Mouse (Mus musculus): ENCODE data around the gene Atp5j. TPM values are rescaled to one million over a fixed set of nuclear protein-coding genes. Genes with fewer than 3 reads are reported as not detected.

Atp5j gene
- polyA plus RNA-seq, 1 experiment from 2014 or later, result 941 TPM

DNA sequence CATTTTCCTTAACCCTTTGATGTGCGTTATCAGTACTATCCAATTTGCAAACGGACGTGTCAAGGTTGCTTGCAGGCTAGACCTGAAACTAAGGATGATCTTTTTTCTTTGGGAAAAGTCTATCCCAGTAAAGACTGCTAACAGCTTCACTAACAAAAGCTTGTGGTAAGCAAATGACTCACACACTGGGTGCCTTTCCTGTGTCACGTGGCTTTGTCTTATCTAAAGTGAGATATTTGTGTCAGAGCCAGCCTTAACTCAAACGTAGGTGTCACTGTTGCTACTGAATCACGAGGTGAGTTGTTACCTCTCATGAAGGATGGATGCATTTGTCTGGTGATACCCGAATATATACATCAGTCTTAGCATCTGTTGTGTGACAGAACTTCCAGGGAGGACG, 29.2 kb upstream of the Atp5j start:
- H3K4me2 ChIP-seq (ENCODE audit: low read depth, severe bottlenecking), result no peak overlapping the region
- H3K4me1 ChIP-seq (ENCODE audit: control insufficient read depth, insufficient read depth, low read length), result no peaks in the 10 kb centered on the region
- H3K27ac ChIP-seq (replicated peaks; ENCODE audit: low read depth, low read length), result no peak overlapping the region
- no peak overlapping the region for H3K9ac ChIP-seq (ENCODE audit: low read length)
- ATAC-seq (ENCODE audit: insufficient number of reproducible peaks, low FRiP score, low TSS enrichment, low read depth) (no peak), DNase-seq (ENCODE audit: low spot score) (no peak)
- H3K27me3 ChIP-seq (ENCODE audit: control insufficient read depth, insufficient read depth, low read length), result no peaks in the 10 kb centered on the region
- peaks cover 3% of the 10 kb centered on the region for H3K36me3 ChIP-seq (ENCODE audit: control insufficient read depth, insufficient read depth, low read length)
- no peak overlapping the region for H3K4me3 ChIP-seq (ENCODE audit: low read depth, low read length)
- no peaks in the 10 kb centered on the region for H3K9me3 ChIP-seq (ENCODE audit: control insufficient read depth, low read length)
- 90% methylated on average over 8 of the region's 8 CpGs for WGBS

DNA sequence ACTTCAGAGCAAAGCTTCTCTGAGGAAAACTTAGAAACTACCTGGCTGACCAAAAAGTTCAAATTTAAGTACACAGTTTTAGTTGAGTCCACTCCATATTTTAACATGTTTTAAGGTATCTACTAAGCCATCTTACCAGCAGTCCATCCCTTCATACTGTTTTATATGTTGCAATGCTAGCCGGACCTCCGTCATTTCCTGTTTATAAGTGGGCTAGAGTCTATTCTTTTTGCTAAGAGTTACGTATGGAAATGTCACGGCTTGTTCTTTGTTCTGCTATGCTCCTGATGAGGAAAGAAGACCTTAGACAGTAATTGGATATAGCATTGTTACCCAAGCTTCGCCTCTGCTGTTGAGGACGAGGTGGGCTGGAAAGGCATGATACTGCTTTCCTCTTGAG, 18.1 kb upstream of the Atp5j start:
- Histone ChIP-seq H3K9ac (ENCODE audit: low read length) (no peak overlapping the region), H3K4me1 (ENCODE audit: control insufficient read depth, insufficient read depth, low read length) (no peaks in the 10 kb centered on the region), H3K36me3 (ENCODE audit: control insufficient read depth, insufficient read depth, low read length) (peaks cover 13% of the 10 kb centered on the region), H3K27ac (replicated peaks; ENCODE audit: low read depth, low read length) (no peak overlapping the region), H3K4me3 (ENCODE audit: low read depth, low read length) (no peak overlapping the region), H3K27me3 (ENCODE audit: control insufficient read depth, insufficient read depth, low read length) (no peaks in the 10 kb centered on the region), H3K9me3 (ENCODE audit: control insufficient read depth, low read length) (no peaks in the 10 kb centered on the region), H3K4me2 (ENCODE audit: low read depth, severe bottlenecking) (no peak overlapping the region)
- DNase-seq (ENCODE audit: low spot score), result no peak
- 96% methylated on average over 6 of the region's 6 CpGs for WGBS
- ATAC-seq (ENCODE audit: insufficient number of reproducible peaks, low FRiP score, low TSS enrichment, low read depth), result no peak

DNA sequence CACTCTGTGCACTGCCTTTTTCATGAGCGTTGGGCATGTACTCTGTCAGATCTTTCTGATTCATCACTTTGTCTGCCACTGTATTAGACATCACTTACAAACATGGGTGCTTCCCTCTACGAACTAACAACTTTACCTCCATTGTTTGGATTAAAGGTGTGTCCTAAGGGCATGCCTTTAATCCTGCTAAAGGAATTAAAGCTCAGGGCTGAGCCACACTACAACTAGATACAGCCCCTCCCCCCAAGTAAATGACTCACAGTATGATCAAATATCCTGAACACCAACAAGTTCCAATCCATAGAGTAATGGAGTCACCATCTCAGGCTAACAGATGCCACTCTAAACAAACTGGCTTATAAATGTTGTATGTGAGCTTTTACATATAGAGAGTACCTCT, 3.2 kb upstream of the Atp5j start:
- WGBS, result 88% methylated on average over 2 of the region's 2 CpGs
- H3K27me3 ChIP-seq (ENCODE audit: control insufficient read depth, insufficient read depth, low read length), result no peaks in the 10 kb centered on the region
- peaks cover 5% of the 10 kb centered on the region; the same call in 1 of the 2 replicates for H3K36me3 ChIP-seq (ENCODE audit: control insufficient read depth, insufficient read depth, low read length)
- no peak for DNase-seq (ENCODE audit: low spot score)
- no peaks in the 10 kb centered on the region for H3K9me3 ChIP-seq (ENCODE audit: control insufficient read depth, low read length)
- ATAC-seq (ENCODE audit: insufficient number of reproducible peaks, low FRiP score, low TSS enrichment, low read depth), result no peak
- H3K4me1 ChIP-seq (ENCODE audit: control insufficient read depth, insufficient read depth, low read length), result 0 out of 2 replicates have a peak, but pooled peaks cover 3% of the 10 kb centered on the region
- H3K27ac ChIP-seq (replicated peaks; ENCODE audit: low read depth, low read length), result no peak overlapping the region
- H3K9ac ChIP-seq (ENCODE audit: low read length), result no peak overlapping the region
- no peak overlapping the region for H3K4me2 ChIP-seq (ENCODE audit: low read depth, severe bottlenecking)
- no peak overlapping the region for H3K4me3 ChIP-seq (ENCODE audit: low read depth, low read length)

DNA sequence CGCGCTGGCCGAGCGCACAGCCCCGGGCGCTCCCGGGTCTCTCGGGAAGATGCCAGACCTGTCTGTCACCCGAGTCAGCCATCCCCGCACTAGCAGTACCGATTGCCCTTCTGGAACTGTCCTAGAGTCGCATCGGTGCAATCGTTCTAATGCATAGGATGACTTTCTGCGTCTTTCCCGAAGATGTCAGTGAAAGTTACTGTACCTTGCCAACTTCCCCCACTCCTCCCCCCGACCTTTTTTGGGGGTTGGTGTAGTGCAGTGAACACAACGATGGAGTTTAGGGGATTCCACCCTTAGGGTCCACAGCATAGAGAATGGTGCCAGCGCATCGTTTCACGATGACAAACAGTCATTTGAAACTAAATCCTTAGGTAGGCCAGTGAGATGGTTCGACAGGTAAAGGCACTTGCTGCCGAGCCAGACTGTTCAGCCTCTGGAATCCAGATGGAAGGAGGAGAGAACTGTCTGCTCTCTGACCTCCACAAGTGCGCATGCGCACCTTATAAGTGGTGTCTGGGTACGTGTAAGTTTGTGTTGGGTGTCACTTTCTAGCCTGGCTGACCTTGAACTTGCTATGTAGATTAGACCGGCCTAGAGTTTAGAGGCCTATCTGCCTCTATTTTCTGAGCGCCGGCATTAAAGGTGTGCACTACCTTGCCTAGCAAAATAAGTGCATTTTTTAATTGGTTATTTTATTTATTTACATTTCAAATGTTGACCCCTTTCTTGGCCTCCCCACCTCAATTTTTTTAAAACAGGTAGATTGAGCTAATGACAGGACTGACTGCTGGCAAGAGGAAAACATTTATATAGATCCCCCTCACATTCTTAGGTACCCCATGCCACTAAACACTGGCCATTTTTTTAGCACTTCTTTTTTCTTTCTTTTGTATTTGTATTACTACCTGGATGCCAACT, 658 bp upstream of the Atp5j start:
- DNase-seq (ENCODE audit: low spot score) (peak; percentile 55), ATAC-seq (ENCODE audit: insufficient number of reproducible peaks, low FRiP score, low TSS enrichment, low read depth) (peak; percentile 26)
- WGBS, result 9% methylated on average over 29 of the region's 29 CpGs
- H3K4me2 ChIP-seq (ENCODE audit: low read depth, severe bottlenecking), result peak overlapping the region; percentile 73
- peak overlapping the region; percentile 93 for H3K4me3 ChIP-seq (ENCODE audit: low read depth, low read length)
- H3K9ac ChIP-seq (ENCODE audit: low read length), result peak overlapping the region; percentile 99
- no peaks in the 10 kb centered on the region for H3K27me3 ChIP-seq (ENCODE audit: control insufficient read depth, insufficient read depth, low read length)
- H3K27ac ChIP-seq (replicated peaks; ENCODE audit: low read depth, low read length), result peak overlapping the region; percentile 95
- H3K9me3 ChIP-seq (ENCODE audit: control insufficient read depth, low read length), result no peaks in the 10 kb centered on the region
- peaks cover 10% of the 10 kb centered on the region for H3K36me3 ChIP-seq (ENCODE audit: control insufficient read depth, insufficient read depth, low read length)
- 0 out of 2 replicates have a peak, but pooled peaks cover 3% of the 10 kb centered on the region for H3K4me1 ChIP-seq (ENCODE audit: control insufficient read depth, insufficient read depth, low read length)

DNA sequence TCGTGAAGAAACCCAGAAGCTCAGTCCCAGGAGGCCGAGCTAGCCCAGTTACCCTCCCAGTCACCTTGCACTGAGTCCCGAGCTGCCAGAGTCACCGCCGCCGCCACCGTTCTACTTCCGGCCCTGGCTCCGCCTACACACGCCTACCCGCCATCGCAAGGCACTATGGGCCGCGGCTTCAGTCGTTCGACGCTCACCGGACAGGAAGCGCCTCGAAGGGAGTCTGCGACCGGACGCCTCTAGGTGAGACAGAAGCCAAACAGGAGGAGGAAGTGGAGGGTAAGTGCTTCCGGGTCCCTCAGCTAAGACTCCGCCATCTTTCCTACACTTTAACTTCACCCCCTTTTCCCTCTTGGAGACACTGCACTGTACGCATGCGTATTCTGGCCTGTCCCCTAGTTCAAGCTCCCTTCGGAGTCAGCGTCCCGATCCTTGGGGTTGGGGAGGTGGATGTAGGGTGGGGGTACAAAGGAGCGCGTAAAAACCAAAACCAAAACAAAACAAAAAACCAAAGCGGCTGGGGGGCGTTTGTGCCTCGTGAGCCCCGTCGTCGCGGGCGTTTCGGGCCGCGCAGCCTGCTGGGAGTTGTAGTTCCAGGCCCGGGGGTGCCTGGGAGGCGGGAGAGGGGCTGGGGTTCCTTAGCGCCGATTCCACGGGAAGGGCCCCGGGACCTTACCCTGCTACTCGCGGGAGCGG, 532 bp downstream of the Atp5j start, which contains the start of gene Gabpa:
Gabpa (plus strand) TSS at position 181 of the 696 bp plus-strand sequence.
- Histone ChIP-seq H3K4me1 (ENCODE audit: control insufficient read depth, insufficient read depth, low read length) (0 out of 2 replicates have a peak, but pooled peaks cover 3% of the 10 kb centered on the region), H3K9me3 (ENCODE audit: control insufficient read depth, low read length) (no peaks in the 10 kb centered on the region), H3K27me3 (ENCODE audit: control insufficient read depth, insufficient read depth, low read length) (no peaks in the 10 kb centered on the region), H3K4me3 (ENCODE audit: low read depth, low read length) (peak within 1 kb of the TSS; percentile 93), H3K36me3 (ENCODE audit: control insufficient read depth, insufficient read depth, low read length) (peaks cover 8% of the 10 kb centered on the region), H3K27ac (replicated peaks; ENCODE audit: low read depth, low read length) (peak within 1 kb of the TSS; percentile 95), H3K4me2 (ENCODE audit: low read depth, severe bottlenecking) (peak within 1 kb of the TSS; percentile 73), H3K9ac (ENCODE audit: low read length) (peak within 1 kb of the TSS; percentile 99)
- WGBS, result under 1% methylated on average over 51 of the region's 52 CpGs
- ATAC-seq (ENCODE audit: insufficient number of reproducible peaks, low FRiP score, low TSS enrichment, low read depth), result peak; percentile 95
- DNase-seq (ENCODE audit: low spot score), result peak; percentile 90

DNA sequence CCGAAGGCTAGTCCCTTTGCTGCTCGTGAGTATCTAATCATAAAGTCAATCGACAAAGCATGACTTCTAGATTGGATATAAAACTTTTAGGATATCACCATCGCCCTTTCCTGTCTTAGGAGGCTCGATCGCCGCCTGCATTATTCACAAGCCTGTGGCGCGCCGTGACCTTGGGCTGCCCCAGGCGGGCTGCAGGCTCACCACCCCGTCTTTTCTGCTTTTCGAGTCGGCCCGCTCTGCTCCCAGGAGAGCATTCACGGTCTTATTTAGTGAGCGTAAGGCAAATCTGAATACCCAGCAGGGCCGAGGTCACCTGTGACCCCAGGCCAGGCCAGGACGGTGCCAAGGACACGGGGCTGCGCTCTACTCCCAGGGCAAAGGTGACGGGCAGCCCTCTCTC, 1.1 kb downstream of the Atp5j start:
- Histone ChIP-seq H3K27ac (replicated peaks; ENCODE audit: low read depth, low read length) (peak overlapping the region; percentile 95), H3K4me2 (ENCODE audit: low read depth, severe bottlenecking) (peak overlapping the region; percentile 63), H3K36me3 (ENCODE audit: control insufficient read depth, insufficient read depth, low read length) (peaks cover 5% of the 10 kb centered on the region; the same call in 1 of the 2 replicates), H3K4me1 (ENCODE audit: control insufficient read depth, insufficient read depth, low read length) (0 out of 2 replicates have a peak, but pooled peaks cover 3% of the 10 kb centered on the region), H3K4me3 (ENCODE audit: low read depth, low read length) (peak overlapping the region; percentile 93), H3K9me3 (ENCODE audit: control insufficient read depth, low read length) (no peaks in the 10 kb centered on the region), H3K27me3 (ENCODE audit: control insufficient read depth, insufficient read depth, low read length) (no peaks in the 10 kb centered on the region), H3K9ac (ENCODE audit: low read length) (peak overlapping the region; percentile 99)
- ATAC-seq (ENCODE audit: insufficient number of reproducible peaks, low FRiP score, low TSS enrichment, low read depth) (no peak), DNase-seq (ENCODE audit: low spot score) (no peak)
- WGBS, result 2% methylated on average over 22 of the region's 22 CpGs

DNA sequence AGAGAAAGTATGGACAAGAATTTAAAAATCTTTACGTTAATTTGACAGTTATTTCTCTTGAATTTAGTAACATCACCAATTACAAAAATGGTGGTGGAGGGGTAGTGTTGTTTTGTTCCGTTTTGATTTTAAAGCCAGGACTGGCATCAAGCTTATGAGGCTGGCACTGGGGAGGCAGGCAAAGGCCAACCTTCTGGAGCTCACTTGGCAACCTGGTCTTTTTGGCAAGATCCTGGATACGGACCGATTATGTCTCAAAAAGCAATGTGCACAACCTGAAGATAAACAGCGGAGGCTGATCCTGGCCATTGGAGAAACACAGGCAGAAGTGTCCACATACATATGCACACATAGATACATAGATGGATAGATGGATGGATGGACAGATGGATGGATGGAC, 2.7 kb downstream of the Atp5j start:
- no peak overlapping the region for H3K4me2 ChIP-seq (ENCODE audit: low read depth, severe bottlenecking)
- ATAC-seq (ENCODE audit: insufficient number of reproducible peaks, low FRiP score, low TSS enrichment, low read depth) (no peak), DNase-seq (ENCODE audit: low spot score) (no peak)
- no peaks in the 10 kb centered on the region for H3K27me3 ChIP-seq (ENCODE audit: control insufficient read depth, insufficient read depth, low read length)
- 0 out of 2 replicates have a peak, but pooled peaks cover 3% of the 10 kb centered on the region for H3K4me1 ChIP-seq (ENCODE audit: control insufficient read depth, insufficient read depth, low read length)
- H3K9me3 ChIP-seq (ENCODE audit: control insufficient read depth, low read length), result no peaks in the 10 kb centered on the region
- no peak overlapping the region for H3K27ac ChIP-seq (replicated peaks; ENCODE audit: low read depth, low read length)
- H3K9ac ChIP-seq (ENCODE audit: low read length), result no peak overlapping the region
- H3K4me3 ChIP-seq (ENCODE audit: low read depth, low read length), result no peak overlapping the region
- WGBS, result 93% methylated on average over 5 of the region's 5 CpGs
- H3K36me3 ChIP-seq (ENCODE audit: control insufficient read depth, insufficient read depth, low read length), result peaks cover 10% of the 10 kb centered on the region; the same call in 1 of the 2 replicates

DNA sequence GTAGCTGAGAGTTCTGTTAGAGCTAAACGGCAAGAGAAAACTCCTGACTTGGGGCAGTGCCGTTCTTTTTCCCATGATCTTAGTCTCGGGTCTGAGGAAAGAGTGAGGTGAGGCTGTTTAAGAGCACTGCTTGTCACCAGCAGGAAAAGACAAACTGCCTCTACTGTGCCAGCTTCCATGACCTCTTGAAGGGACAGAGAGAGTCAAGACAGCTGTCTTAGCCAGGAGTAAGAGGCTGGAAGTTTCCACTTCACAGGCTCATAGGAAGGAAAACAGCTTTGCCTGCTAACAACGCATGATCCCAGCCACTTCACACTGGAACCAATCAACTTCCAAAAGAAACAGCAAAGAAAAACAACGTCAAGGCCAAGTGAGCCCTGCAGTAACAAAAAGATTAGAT, 3.7 kb downstream of the Atp5j start:
- Histone ChIP-seq H3K27ac (replicated peaks; ENCODE audit: low read depth, low read length) (no peak overlapping the region), H3K4me2 (ENCODE audit: low read depth, severe bottlenecking) (no peak overlapping the region), H3K4me1 (ENCODE audit: control insufficient read depth, insufficient read depth, low read length) (0 out of 2 replicates have a peak, but pooled peaks cover 3% of the 10 kb centered on the region), H3K27me3 (ENCODE audit: control insufficient read depth, insufficient read depth, low read length) (no peaks in the 10 kb centered on the region), H3K36me3 (ENCODE audit: control insufficient read depth, insufficient read depth, low read length) (peaks cover 12% of the 10 kb centered on the region), H3K4me3 (ENCODE audit: low read depth, low read length) (no peak overlapping the region), H3K9ac (ENCODE audit: low read length) (no peak overlapping the region), H3K9me3 (ENCODE audit: control insufficient read depth, low read length) (no peaks in the 10 kb centered on the region)
- WGBS, result 84% methylated on average over 5 of the region's 5 CpGs
- no peak for ATAC-seq (ENCODE audit: insufficient number of reproducible peaks, low FRiP score, low TSS enrichment, low read depth)
- no peak for DNase-seq (ENCODE audit: low spot score)
